Mouse (Mus musculus): ENCODE results near the gene Copz2. TPM values are rescaled to one million over a fixed set of nuclear protein-coding genes. Genes with fewer than 3 reads are reported as not detected.

Gene Copz2
- total and polyA plus RNA-seq, 3 experiments, result 0.35 to 4.1 (median 0.99) TPM

DNA sequence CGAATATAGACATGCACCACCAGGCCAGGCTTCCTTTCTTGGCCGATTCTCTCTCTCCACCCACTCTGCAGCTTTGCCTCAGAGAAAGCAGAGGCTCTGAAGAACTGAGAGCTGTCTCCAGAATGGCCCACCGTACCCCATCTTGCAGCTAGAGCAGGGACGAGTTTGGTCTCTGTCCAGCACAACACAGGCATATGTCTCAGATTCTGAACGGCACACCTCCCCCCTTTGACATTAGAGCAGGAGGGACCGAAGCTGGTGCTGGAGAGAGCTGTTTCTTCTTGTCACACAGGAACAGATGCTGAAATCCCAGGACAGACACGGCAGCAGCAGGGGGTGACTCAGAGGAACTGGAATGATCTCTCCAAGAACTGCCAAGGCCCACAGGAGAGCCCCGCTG is 9.4 kb upstream of the Copz2 start:
- H3K36me3 ChIP-seq (replicated peaks in 1 of 2; ENCODE audit: control insufficient read depth in 1 of 2, insufficient read depth in 1 of 2, low read length in 1 of 2), result no peaks in the 10 kb centered on the region
- in situ Hi-C loops (cut with MboI; ENCODE audit: low pct_ligation_motif_present, low pct_unique_long_range_greater_than_20kb, low sequenced_read_pairs) (no loop called here), dilution Hi-C loops (cut with MboI; ENCODE audit: extremely low pct_ligation_motif_present, extremely low pct_unique_long_range_greater_than_20kb, low sequenced_read_pairs) (no loop called here)
- peaks cover 0 to 13% of the 10 kb centered on the region in 2 experiments; a peak in 3 of 4 replicates for H3K4me1 ChIP-seq (ENCODE audit: control insufficient read depth in 1 of 2, insufficient read depth in 2 of 2)
- DNase-seq (ENCODE audit: extremely low read depth), result no peak
- no peak overlapping the region for H3K4me2 ChIP-seq (ENCODE audit: insufficient read depth, low read depth, poor library complexity, severe bottlenecking)
- no peak overlapping the region for H3K27ac ChIP-seq (ENCODE audit: insufficient read depth, low read depth)
- H3K9me3 ChIP-seq (replicated peaks; ENCODE audit: low read length), result peaks cover 2% of the 10 kb centered on the region
- no peak overlapping the region for H3K9ac ChIP-seq (ENCODE audit: insufficient read depth, low read depth)
- TF ChIP-seq JUN (IDR thresholded peaks at IDR 0.05; ENCODE audit: insufficient read depth, low read depth, low read length), result no peak
- no peak for TF ChIP-seq MEF2A (IDR thresholded peaks at IDR 0.05; ENCODE audit: borderline replicate concordance, low read depth, low read length)
- no peak for TF ChIP-seq BHLHE40 (IDR thresholded peaks at IDR 0.05; ENCODE audit: low read depth, low read length)
- no peak for TF ChIP-seq UBTF (IDR thresholded peaks at IDR 0.05; ENCODE audit: low read depth, low read length)
- no peak for TF ChIP-seq PAX5 (IDR thresholded peaks at IDR 0.05; ENCODE audit: low read length)
- no peak for TF ChIP-seq RAD21 (IDR thresholded peaks at IDR 0.05; ENCODE audit: low read depth, low read length)
- no peak for TF ChIP-seq EP300 (IDR thresholded peaks at IDR 0.05; ENCODE audit: low read length)
- TF ChIP-seq POLR2A (IDR thresholded peaks at IDR 0.05; ENCODE audit: low read depth, low read length), result no peak
- no peak for TF ChIP-seq NELFE (IDR thresholded peaks at IDR 0.05; ENCODE audit: low read depth, low read length)
- no peak for TF ChIP-seq ZMIZ1 (IDR thresholded peaks at IDR 0.05; ENCODE audit: low read depth, low read length)
- no peak for TF ChIP-seq GABPA (IDR thresholded peaks at IDR 0.05; ENCODE audit: insufficient replicate concordance, low read depth, low read length)
- TF ChIP-seq USF2 (conservative IDR thresholded peaks at IDR 0.05; ENCODE audit: low read depth, low read length), result no peak
- TF ChIP-seq POLR2AphosphoS2 (IDR thresholded peaks at IDR 0.05; ENCODE audit: low read depth, low read length), result no peak
- TF ChIP-seq TBP (conservative IDR thresholded peaks at IDR 0.05; ENCODE audit: low read depth, low read length), result no peak
- no peak for TF ChIP-seq SMC3 (IDR thresholded peaks at IDR 0.05; ENCODE audit: low read depth, low read length)
- no peak for TF ChIP-seq E2F4 (IDR thresholded peaks at IDR 0.05; ENCODE audit: insufficient replicate concordance, low read depth, low read length)
- no peak overlapping the region for H3K4me3 ChIP-seq (replicated peaks in 1 of 3; ENCODE audit: low read depth in 2 of 3, low read length in 2 of 3, poor library complexity in 1 of 3)
- peaks cover 13% of the 10 kb centered on the region for H3K27me3 ChIP-seq (replicated peaks)
- no peaks in the 10 kb centered on the region for H3K79me2 ChIP-seq (replicated peaks; ENCODE audit: control insufficient read depth, extremely low read depth, insufficient read depth, poor library complexity, severe bottlenecking)

DNA sequence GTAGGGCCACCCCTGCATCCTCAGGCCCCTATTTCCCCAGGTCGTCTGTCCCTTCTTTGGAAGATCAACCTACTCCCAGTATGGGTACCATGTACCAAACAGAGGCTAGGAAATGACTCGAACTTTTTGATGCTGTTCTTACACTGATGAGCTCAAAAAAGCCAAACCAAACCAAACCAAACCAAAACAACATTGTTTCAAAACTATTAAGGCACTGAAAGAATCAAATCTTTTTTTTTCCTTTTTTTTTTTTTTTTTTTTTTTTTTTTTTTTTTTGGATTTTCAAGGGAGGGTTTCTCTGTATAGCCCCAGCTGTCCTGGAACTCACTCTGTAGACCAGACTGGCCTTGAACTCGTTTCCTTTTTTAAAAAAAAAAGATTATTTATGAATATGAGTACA is 6.0 kb upstream of the Copz2 start:
- Histone ChIP-seq H3K27ac (ENCODE audit: insufficient read depth, low read depth) (no peak overlapping the region), H3K4me2 (ENCODE audit: insufficient read depth, low read depth, poor library complexity, severe bottlenecking) (no peak overlapping the region), H3K4me1 (ENCODE audit: control insufficient read depth in 1 of 2, insufficient read depth in 2 of 2) (peaks cover under 1 to 5% of the 10 kb centered on the region in 2 experiments), H3K79me2 (replicated peaks; ENCODE audit: control insufficient read depth, extremely low read depth, insufficient read depth, poor library complexity, severe bottlenecking) (no peaks in the 10 kb centered on the region), H3K36me3 (replicated peaks in 1 of 2; ENCODE audit: control insufficient read depth in 1 of 2, insufficient read depth in 1 of 2, low read length in 1 of 2) (no peaks in the 10 kb centered on the region), H3K9ac (ENCODE audit: insufficient read depth, low read depth) (no peak overlapping the region), H3K9me3 (replicated peaks; ENCODE audit: low read length) (peaks cover 6% of the 10 kb centered on the region), H3K27me3 (replicated peaks) (peaks cover 9% of the 10 kb centered on the region), H3K4me3 (replicated peaks in 1 of 3; ENCODE audit: low read depth in 2 of 3, low read length in 2 of 3, poor library complexity in 1 of 3) (no peak overlapping the region)
- TF ChIP-seq POLR2A (IDR thresholded peaks at IDR 0.05; ENCODE audit: low read depth, low read length), result no peak
- peak; percentile 59; the same call in 1 of the 2 replicates for TF ChIP-seq ZNF384 (IDR thresholded peaks at IDR 0.05; ENCODE audit: low read depth, low read length)
- TF ChIP-seq ZKSCAN1 (IDR thresholded peaks at IDR 0.05; ENCODE audit: borderline replicate concordance, low read depth, low read length), result no peak
- in situ Hi-C loops (cut with MboI; ENCODE audit: low pct_ligation_motif_present, low pct_unique_long_range_greater_than_20kb, low sequenced_read_pairs) (no loop called here), dilution Hi-C loops (cut with MboI; ENCODE audit: extremely low pct_ligation_motif_present, extremely low pct_unique_long_range_greater_than_20kb, low sequenced_read_pairs) (no loop called here)
- no peak for DNase-seq (ENCODE audit: extremely low read depth)
